Mouse (Mus musculus): ENCODE measurements around the gene Ccnl1.

Gene Ccnl1

GRCm38 (mm10) chr3:65927101-65927501, 30.9 kb downstream of the Ccnl1 start:
- no peak for DNase-seq (ENCODE audit: low read depth)

GRCm38 (mm10) chr3:65926426-65926825, 31.6 kb downstream of the Ccnl1 start:
- no peak for DNase-seq (ENCODE audit: low read depth)

DNA sequence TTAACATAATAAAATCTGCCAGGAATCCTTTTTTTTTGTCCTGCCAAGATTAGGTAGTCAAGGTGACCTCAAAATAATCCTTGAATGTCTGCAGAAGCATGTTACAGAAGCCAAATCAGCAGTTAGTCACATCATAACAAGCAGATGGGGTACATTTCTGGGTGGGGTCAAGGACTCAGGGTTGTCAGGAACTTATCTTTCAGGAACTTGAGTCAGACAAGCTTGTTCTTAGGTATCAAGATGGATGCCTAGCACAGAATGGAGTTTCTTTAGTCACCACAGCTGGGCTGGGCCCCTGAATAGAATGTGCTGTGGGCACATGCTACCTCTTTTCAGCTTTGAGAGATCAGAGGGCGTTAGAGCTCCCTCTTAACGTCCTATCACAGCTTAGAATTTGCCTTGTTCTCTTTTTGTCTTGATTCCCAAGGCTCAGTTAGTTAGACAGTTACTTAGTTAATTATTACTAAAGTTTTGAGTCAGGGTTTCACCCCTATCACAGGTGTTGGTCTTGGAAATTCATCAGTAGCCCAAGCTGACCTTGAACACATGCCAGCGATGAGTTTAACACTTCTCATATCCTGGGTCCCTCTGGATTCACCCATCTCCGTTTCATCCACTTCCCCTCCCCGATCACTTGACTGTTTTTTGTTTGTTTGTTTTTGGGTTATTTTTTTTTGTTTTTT, 32.9 kb downstream of the Ccnl1 start:
- no peak for DNase-seq (ENCODE audit: low read depth)

DNA sequence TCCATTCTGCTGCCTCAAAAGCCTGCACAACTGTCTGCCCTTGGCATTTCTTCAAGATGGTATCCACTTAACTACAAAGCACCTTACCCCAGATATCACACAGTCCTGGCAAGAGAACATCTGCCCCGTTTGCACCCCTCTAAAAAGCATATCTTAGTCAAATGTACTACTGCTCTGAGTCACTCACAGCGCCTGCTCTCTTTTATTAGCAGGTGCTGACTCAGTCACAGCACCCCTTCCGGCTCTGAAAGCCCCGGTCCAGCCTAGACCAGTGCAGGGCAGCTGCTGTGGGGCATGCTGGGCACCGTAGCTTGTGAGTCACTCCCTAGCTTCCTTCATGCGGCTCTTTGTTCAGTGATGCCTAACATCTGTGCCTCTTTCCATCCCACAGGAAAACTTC, 35.6 kb downstream of the Ccnl1 start:
- no peak for DNase-seq (ENCODE audit: low read depth)

DNA sequence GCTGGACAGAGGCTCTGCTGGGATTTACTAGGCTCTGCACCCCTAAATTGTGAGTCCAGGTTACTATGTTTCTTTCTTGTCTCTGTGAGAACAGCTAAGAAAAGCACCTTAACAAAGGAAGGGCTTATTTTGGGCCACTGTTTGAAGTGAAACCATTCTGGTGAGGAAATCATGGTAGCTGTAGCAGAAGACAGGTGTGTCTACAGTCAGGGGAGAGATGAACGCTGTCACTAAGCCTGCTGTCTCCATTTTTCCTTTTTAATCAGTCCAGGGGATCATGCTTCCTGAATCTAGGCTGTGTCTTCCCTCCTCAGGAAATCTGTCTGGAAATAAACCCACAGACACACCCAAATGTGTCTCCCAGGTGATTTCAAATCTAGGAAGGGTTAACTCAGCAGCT, 36.4 kb downstream of the Ccnl1 start:
- no peak for DNase-seq (ENCODE audit: low read depth)

DNA sequence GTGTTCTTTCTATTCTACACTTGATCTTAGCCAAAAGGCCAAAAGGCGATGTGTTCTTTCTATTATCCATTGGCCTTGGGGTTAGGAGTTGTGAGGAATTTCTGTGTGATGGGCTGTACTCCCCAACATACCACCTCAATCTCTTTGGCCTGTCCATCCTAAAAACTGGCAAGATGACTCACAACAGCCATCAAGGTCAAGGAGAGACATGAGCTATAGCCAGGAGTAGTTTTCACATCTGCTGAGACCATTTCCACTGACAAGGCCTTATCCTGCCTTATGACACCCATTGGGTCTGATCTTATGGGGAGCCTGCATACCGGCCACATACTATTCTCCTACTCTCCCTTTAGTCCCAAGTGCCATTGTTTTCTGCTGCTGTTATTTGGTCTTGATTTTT, 39.0 kb downstream of the Ccnl1 start:
- no peak for DNase-seq (ENCODE audit: low read depth)

GRCm38 (mm10) chr3:65912928-65913327, 45.1 kb downstream of the Ccnl1 start:
- DNase-seq (ENCODE audit: low read depth), result no peak

DNA sequence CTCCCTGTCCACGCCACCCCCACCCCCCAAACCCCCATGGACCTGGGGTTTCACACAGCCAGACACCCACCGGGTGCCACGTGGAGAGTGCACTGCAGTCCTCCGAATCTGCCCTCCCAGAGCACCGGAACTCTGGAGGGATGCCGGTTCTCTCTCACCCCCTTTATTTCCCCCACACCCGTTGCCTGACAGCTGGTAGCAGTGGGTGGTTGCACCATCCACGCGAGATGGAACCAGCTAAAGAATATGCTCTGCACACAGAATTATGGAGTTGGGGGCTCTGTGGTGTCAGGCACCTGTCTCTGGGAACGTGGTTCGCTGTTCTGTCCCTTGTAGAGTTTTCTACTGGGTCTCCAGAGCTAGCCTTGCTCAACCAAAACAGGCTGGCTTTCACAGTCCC, 45.8 kb downstream of the Ccnl1 start:
- no peak for DNase-seq (ENCODE audit: low read depth)

DNA sequence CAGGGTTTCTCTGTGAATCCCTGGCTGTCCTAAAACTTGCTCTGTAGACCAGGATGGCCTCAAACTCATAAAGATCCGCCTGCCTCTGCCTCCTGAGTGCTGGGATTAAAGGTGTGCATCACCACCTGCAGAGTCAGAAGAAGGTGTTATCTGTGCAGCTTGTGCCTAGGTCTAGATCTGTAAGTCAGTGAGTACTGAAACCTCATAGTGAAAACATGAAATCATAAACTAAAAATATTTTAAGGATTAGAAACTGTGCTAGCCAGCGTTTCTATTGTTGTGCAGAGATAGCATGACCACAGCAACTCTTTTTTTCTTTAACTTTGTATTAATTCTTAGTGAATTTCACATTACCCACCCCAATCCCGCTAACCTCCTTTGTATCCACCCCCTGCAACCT, 46.8 kb downstream of the Ccnl1 start:
- DNase-seq (ENCODE audit: low read depth), result no peak

GRCm38 (mm10) chr3:65909454-65909853, 48.6 kb downstream of the Ccnl1 start:
- DNase-seq (ENCODE audit: low read depth), result no peak

- DNase-seq (ENCODE audit: low read depth), result no peak
Observed at GRCm38 (mm10) chr3:65907536-65907935, 50.5 kb downstream of the Ccnl1 start.

GRCm38 (mm10) chr3:65905281-65906169, 52.5 kb downstream of the Ccnl1 start:
- DNase-seq (ENCODE audit: low read depth), result no peak

DNA sequence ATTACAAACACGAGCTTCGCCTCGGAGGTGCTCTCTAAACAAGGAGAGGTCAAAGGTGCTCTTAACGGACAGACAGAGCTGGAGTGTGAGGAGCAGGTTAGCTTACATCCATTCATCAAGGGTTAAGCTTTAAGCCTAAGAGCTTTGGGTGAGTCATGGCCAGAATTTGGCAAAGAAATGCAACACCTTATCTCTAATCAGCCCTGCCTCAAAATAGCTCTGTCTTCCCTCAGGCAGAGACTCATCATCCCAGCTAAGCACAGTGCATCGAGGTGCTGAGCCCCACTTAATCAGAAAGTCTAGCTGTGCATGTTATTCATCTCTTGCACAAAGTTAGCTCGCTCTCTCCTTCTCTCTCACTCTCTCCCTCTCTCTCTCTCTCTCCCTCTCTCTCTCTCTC, 53.3 kb downstream of the Ccnl1 start:
- DNase-seq (ENCODE audit: low read depth), result no peak

GRCm38 (mm10) chr3:65904106-65904505, 53.9 kb downstream of the Ccnl1 start:
- no peak for DNase-seq (ENCODE audit: low read depth)

- no peak for DNase-seq (ENCODE audit: low read depth)
Observed at GRCm38 (mm10) chr3:65898598-65899278, 59.3 kb downstream of the Ccnl1 start.

GRCm38 (mm10) chr3:65897233-65897993, 60.6 kb downstream of the Ccnl1 start:
- DNase-seq (ENCODE audit: low read depth), result no peak
